Mouse (Mus musculus): ENCODE data around the gene Csdc2.

- peak; percentile 54; the same call in 1 of the 2 replicates for TF ChIP-seq POLR2A (IDR thresholded peaks at IDR 0.05; ENCODE audit: control insufficient read depth, low read depth, low read length)
- no peak for TF ChIP-seq CTCF (IDR thresholded peaks at IDR 0.05; ENCODE audit: control insufficient read depth, insufficient read depth, insufficient replicate concordance, low read depth, low read length)
Observed at GRCm38 (mm10) chr15:81925760-81926445, 10.7 kb upstream of the Csdc2 start, which contains the start of gene Polr3h.
